Mouse (Mus musculus) limb, embryonic 13.5 days (tissue): Measurements from ENCODE around the gene Gm5475. TPM values are rescaled to one million over a fixed set of nuclear protein-coding genes. Genes with fewer than 3 reads are reported as not detected.
A peak's percentile ranks its signal among the peaks of the same experiment; 100 is the strongest.
"Not testable (repeated sequence)": the region's sequence is repeated elsewhere in the genome, so short reads cannot be mapped to it uniquely, and the experiment has no call there.

ENCODE experiments used
- ATAC-seq: fragments of 200-750 bp; cut with Nextera tagmentation; 2 replicates; pipeline ENCODE4 v1.8.0; 2017; ENCODE audit warnings: low read depth, moderate number of reproducible peaks, moderate TSS enrichment; ENCODE audit not compliant: low FRiP score
- H3K27ac ChIP-seq: fragments of 300-500 bp; sonication (generic); 2 replicates; pipeline ENCODE4 v1.5.1; 2015; ENCODE audit warnings: inconsistent platforms, mild to moderate bottlenecking, moderate library complexity
- H3K27me3 ChIP-seq: fragments of 300-500 bp; sonication (generic); 2 replicates; pipeline ENCODE4 v1.6.1; 2015; ENCODE audit warnings: mild to moderate bottlenecking, inconsistent platforms
- H3K36me3 ChIP-seq: fragments of 300-500 bp; sonication (generic); 2 replicates; pipeline ENCODE4 v1.6.1; 2015; ENCODE audit warnings: inconsistent platforms, mild to moderate bottlenecking, moderate library complexity
- H3K4me1 ChIP-seq: fragments of 300-500 bp; sonication (generic); 2 replicates; pipeline ENCODE4 v1.6.1; 2015; ENCODE audit warnings: inconsistent platforms
- H3K4me2 ChIP-seq: fragments of 300-500 bp; sonication (generic); replicated peaks from 2 replicates; pipeline ENCODE4 v1.6.1; 2015; ENCODE audit warnings: inconsistent platforms, mild to moderate bottlenecking, moderate library complexity
- H3K4me3 ChIP-seq: fragments of 300-500 bp; sonication (generic); 2 replicates; pipeline ENCODE4 v1.5.1; 2015; ENCODE audit warnings: moderate library complexity, mild to moderate bottlenecking, inconsistent platforms
- H3K9ac ChIP-seq: fragments of 300-500 bp; sonication (generic); 2 replicates; pipeline ENCODE4 v1.6.1; 2015; ENCODE audit warnings: mild to moderate bottlenecking, inconsistent platforms
- H3K9me3 ChIP-seq: fragments of 300-500 bp; sonication (generic); 2 replicates; pipeline ENCODE4 v1.6.1; 2016; ENCODE audit warnings: inconsistent platforms
- WGBS: fragments of 180-500 bp; shearing (Covaris S2); methylation state at CpG from one replicate; pipeline ENCODE4 v1.1.7; 2015; 5-methylcytosine and 5-hydroxymethylcytosine counted together
- polyA plus RNA-seq: library from polyadenylated mRNA; unstranded; fragments of >200 nt; fragmentation: Nextera tagmentation; extraction: Ambion mirVana; gene quantifications from 2 replicates; pipeline ENCODE4 v1.2.1, GENCODE M21; 2015

Gene Gm5475
- polyA plus RNA-seq, result 0.05 TPM in 1 of 2 replicates, not detected in the other

GRCm38 (mm10) chr15:100421758-100422197, at the start of gene Gm5475:
TSS of gene Gm5475 (plus strand) at chr15:100422147.
- not testable (repeated sequence) for H3K9me3 ChIP-seq, ATAC-seq, H3K36me3 ChIP-seq, H3K27ac ChIP-seq
- H3K4me1 ChIP-seq, result peaks cover 56% of the 10 kb centered on the region
- 28% methylated on average over 3 of the region's 3 CpGs for WGBS
- peak within 1 kb of the TSS; percentile 82 for H3K4me2 ChIP-seq
- peak within 1 kb of the TSS; percentile 95 for H3K9ac ChIP-seq
- H3K4me3 ChIP-seq, result peak within 1 kb of the TSS; percentile 94
- H3K27me3 ChIP-seq, result peaks cover 17% of the 10 kb centered on the region

- Histone ChIP-seq H3K4me3 (no peak overlapping the region), H3K36me3 (no peaks in the 10 kb centered on the region), H3K27me3 (no peaks in the 10 kb centered on the region), H3K4me2 (no peak overlapping the region), H3K4me1 (no peaks in the 10 kb centered on the region), H3K9me3 (peaks cover 3% of the 10 kb centered on the region), H3K9ac (no peak overlapping the region), H3K27ac (no peak overlapping the region)
- 22% methylated on average over 5 of the region's 5 CpGs for WGBS
- no peak for ATAC-seq
Observed at GRCm38 (mm10) chr15:100375066-100375465, 46.9 kb upstream of the Gm5475 start.

GRCm38 (mm10) chr15:100377847-100378505, 44.0 kb upstream of the Gm5475 start:
- WGBS, result 42% methylated on average over 4 of the region's 9 CpGs
- not testable (repeated sequence) for H3K4me3 ChIP-seq, H3K27me3 ChIP-seq, H3K9me3 ChIP-seq, ATAC-seq, H3K4me2 ChIP-seq, H3K27ac ChIP-seq, H3K9ac ChIP-seq, H3K4me1 ChIP-seq, H3K36me3 ChIP-seq

- H3K27me3 ChIP-seq, result no peaks in the 10 kb centered on the region
- 86% methylated on average over 8 of the region's 8 CpGs for WGBS
- no peak for ATAC-seq
- no peak overlapping the region for H3K4me2 ChIP-seq
- no peak overlapping the region for H3K4me3 ChIP-seq
- H3K27ac ChIP-seq, result no peak overlapping the region
- no peaks in the 10 kb centered on the region for H3K36me3 ChIP-seq
- H3K4me1 ChIP-seq, result no peaks in the 10 kb centered on the region
- H3K9ac ChIP-seq, result no peak overlapping the region
- no peaks in the 10 kb centered on the region for H3K9me3 ChIP-seq
Observed at GRCm38 (mm10) chr15:100379658-100380057, 42.3 kb upstream of the Gm5475 start.

- ATAC-seq, result no peak
- Histone ChIP-seq H3K4me1 (no peaks in the 10 kb centered on the region), H3K36me3 (no peaks in the 10 kb centered on the region), H3K4me3 (no peak overlapping the region), H3K9me3 (no peaks in the 10 kb centered on the region), H3K4me2 (no peak overlapping the region), H3K9ac (no peak overlapping the region), H3K27me3 (no peaks in the 10 kb centered on the region), H3K27ac (no peak overlapping the region)
- WGBS, result 69% methylated on average over 2 of the region's 2 CpGs
Observed at GRCm38 (mm10) chr15:100380104-100380503, 41.8 kb upstream of the Gm5475 start.

- no peak overlapping the region for H3K4me3 ChIP-seq
- H3K9me3 ChIP-seq, result no peaks in the 10 kb centered on the region
- no peak overlapping the region for H3K4me2 ChIP-seq
- no peaks in the 10 kb centered on the region for H3K36me3 ChIP-seq
- no peak overlapping the region for H3K9ac ChIP-seq
- WGBS, result 86% methylated on average over 9 of the region's 9 CpGs
- H3K27me3 ChIP-seq, result no peaks in the 10 kb centered on the region
- H3K27ac ChIP-seq, result no peak overlapping the region
- H3K4me1 ChIP-seq, result 0 out of 2 replicates have a peak, but pooled peaks cover 3% of the 10 kb centered on the region
- ATAC-seq, result no peak
Observed at GRCm38 (mm10) chr15:100385705-100386104, 36.2 kb upstream of the Gm5475 start.

GRCm38 (mm10) chr15:100387544-100388223, 34.3 kb upstream of the Gm5475 start:
- Histone ChIP-seq H3K36me3 (no peaks in the 10 kb centered on the region), H3K9me3 (no peaks in the 10 kb centered on the region), H3K4me3 (no peak overlapping the region), H3K27me3 (no peaks in the 10 kb centered on the region), H3K4me2 (no peak overlapping the region), H3K9ac (no peak overlapping the region), H3K4me1 (0 out of 2 replicates have a peak, but pooled peaks cover 3% of the 10 kb centered on the region), H3K27ac (no peak overlapping the region)
- 91% methylated on average over 17 of the region's 17 CpGs for WGBS
- no peak for ATAC-seq

- ATAC-seq, result no peak
- no peaks in the 10 kb centered on the region for H3K9me3 ChIP-seq
- 83% methylated on average over 13 of the region's 16 CpGs for WGBS
Observed at GRCm38 (mm10) chr15:100388224-100388835, 33.6 kb upstream of the Gm5475 start.

GRCm38 (mm10) chr15:100388886-100389285, 33.1 kb upstream of the Gm5475 start:
- no peaks in the 10 kb centered on the region for H3K9me3 ChIP-seq
- H3K4me1 ChIP-seq, result peaks cover 10% of the 10 kb centered on the region
- H3K27me3 ChIP-seq, result no peaks in the 10 kb centered on the region
- no peak overlapping the region for H3K4me2 ChIP-seq
- H3K9ac ChIP-seq, result no peak overlapping the region
- peaks cover 12% of the 10 kb centered on the region for H3K36me3 ChIP-seq
- H3K27ac ChIP-seq, result no peak overlapping the region
- 63% methylated on average over 9 of the region's 9 CpGs for WGBS
- H3K4me3 ChIP-seq, result no peak overlapping the region
- ATAC-seq, result no peak

More at GRCm38 (mm10) chr15:100388224-100388835, 33.6 kb upstream of the Gm5475 start:
- peaks cover 7% of the 10 kb centered on the region for H3K4me1 ChIP-seq
- H3K27me3 ChIP-seq, result no peaks in the 10 kb centered on the region
- no peak overlapping the region for H3K4me3 ChIP-seq
- H3K9ac ChIP-seq, result no peak overlapping the region
- no peak overlapping the region for H3K4me2 ChIP-seq
- peaks cover 6% of the 10 kb centered on the region for H3K36me3 ChIP-seq
- no peak overlapping the region for H3K27ac ChIP-seq

- H3K36me3 ChIP-seq, result peaks cover 32% of the 10 kb centered on the region
- H3K9me3 ChIP-seq, result no peaks in the 10 kb centered on the region
- H3K27me3 ChIP-seq, result no peaks in the 10 kb centered on the region
- peaks cover 10% of the 10 kb centered on the region for H3K4me1 ChIP-seq
- 78% methylated on average over 7 of the region's 7 CpGs for WGBS
- no peak for ATAC-seq
- no peak overlapping the region for H3K4me2 ChIP-seq
- H3K27ac ChIP-seq, result no peak overlapping the region
- H3K9ac ChIP-seq, result no peak overlapping the region
- H3K4me3 ChIP-seq, result no peak overlapping the region
Observed at GRCm38 (mm10) chr15:100391066-100391465, 30.9 kb upstream of the Gm5475 start.

- Histone ChIP-seq H3K27ac (no peak overlapping the region), H3K4me3 (no peak overlapping the region), H3K4me2 (no peak overlapping the region), H3K27me3 (no peaks in the 10 kb centered on the region), H3K9me3 (no peaks in the 10 kb centered on the region), H3K36me3 (peaks cover 37% of the 10 kb centered on the region), H3K4me1 (peaks cover 10% of the 10 kb centered on the region), H3K9ac (no peak overlapping the region)
- ATAC-seq, result no peak
- WGBS, result 85% methylated on average over 7 of the region's 7 CpGs
Observed at GRCm38 (mm10) chr15:100391599-100391998, 30.3 kb upstream of the Gm5475 start.

GRCm38 (mm10) chr15:100393016-100393415, 28.9 kb upstream of the Gm5475 start:
- no peak for ATAC-seq
- Histone ChIP-seq H3K36me3 (peaks cover 52% of the 10 kb centered on the region), H3K27ac (no peak overlapping the region), H3K27me3 (no peaks in the 10 kb centered on the region), H3K4me1 (peaks cover 10% of the 10 kb centered on the region), H3K9ac (no peak overlapping the region), H3K9me3 (no peaks in the 10 kb centered on the region), H3K4me2 (no peak overlapping the region), H3K4me3 (no peak overlapping the region)
- WGBS, result 71% methylated on average over 11 of the region's 11 CpGs
